Mouse (Mus musculus): ENCODE measurements around the gene Grik4.

Grik4 gene

DNA sequence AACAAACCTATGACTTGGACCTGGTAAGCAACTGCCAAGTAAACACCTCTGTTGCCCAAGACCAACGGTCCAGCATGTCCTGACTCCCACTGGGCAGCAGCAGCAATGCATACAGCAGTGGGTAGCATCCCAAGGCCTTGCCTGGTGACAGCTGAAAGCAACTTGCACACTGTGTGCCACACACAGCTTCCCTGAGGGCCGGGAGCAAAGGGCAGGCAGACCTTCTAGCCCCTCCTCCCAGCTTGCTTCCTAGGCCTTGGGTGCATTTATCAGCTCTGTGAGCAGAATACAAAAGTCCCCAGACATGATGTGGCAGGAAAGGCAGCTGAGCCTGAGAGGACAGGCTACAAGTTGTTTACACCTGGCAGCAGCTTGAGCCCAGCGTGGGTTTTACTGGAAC, 37.3 kb downstream of the Grik4 start:
- DNase-seq (ENCODE audit: extremely low read depth, insufficient read length, low spot score): no peak

DNA sequence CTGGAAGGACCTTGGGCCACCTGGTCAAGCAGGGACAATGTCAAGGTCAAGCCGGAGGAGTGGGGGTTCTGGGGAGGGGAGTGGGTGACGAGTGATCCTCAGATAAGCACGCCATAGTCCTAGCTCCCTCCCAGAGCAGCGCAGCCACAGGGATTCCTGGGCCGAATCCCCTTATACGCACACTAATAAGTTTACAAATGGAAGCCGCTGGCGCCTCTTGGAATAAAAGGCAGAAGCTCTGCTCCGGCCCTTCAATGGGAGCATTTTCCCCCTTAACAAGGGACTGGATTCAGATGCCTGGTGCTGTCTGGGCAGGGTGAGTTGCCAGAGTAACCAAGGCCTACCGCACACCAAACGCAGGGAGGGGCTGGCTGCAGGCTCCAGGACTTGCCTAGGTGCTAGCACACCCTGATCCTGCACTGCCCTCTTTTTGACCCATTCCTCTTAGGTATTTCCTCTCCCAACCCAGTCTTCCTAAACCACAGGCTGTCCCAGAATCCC, 46.2 kb downstream of the Grik4 start:
- DNase-seq (ENCODE audit: extremely low read depth, insufficient read length, low spot score): no peak

GRCm38 (mm10) chr9:42897361-42898051, 46.8 kb downstream of the Grik4 start:
- DNase-seq (ENCODE audit: extremely low read depth, insufficient read length, low spot score): no peak

DNA sequence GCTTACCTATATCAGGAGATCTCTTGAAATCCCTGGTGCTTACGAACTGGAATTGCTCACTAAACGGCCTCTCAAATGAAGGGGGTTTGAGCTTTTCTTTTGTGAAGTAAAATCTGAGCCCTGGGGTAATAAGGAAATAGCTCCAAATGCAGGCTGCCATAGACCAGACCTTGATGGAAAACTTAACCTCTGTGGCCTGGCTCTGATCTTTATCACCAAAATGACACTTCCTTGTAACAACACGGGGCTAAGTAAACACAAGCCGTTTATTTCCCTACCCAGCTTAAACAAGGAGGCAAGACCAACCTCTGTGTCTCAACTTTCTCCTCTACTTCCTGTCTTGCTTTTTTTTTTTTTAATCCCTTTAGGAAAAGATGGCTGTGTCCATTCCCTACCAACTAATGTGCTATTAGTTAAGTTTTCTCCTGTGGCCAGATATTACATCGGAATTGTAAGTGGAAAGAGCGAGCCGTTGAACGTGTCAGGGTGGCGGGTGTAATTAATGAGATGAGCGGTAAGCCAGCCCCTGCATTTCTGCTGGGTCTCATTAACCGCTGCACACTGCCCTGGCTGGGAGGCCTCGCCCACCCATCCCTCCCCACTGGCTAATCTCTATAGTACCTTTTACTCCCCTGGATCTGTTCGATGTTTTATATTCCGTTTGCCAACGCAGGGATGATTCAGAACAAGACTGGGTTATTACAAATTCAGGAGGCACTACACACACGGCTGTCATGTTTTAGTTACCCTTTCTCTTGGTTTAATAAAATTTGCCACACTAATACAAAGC, 47.7 kb downstream of the Grik4 start:
- no peak for DNase-seq (ENCODE audit: extremely low read depth, insufficient read length, low spot score)

DNA sequence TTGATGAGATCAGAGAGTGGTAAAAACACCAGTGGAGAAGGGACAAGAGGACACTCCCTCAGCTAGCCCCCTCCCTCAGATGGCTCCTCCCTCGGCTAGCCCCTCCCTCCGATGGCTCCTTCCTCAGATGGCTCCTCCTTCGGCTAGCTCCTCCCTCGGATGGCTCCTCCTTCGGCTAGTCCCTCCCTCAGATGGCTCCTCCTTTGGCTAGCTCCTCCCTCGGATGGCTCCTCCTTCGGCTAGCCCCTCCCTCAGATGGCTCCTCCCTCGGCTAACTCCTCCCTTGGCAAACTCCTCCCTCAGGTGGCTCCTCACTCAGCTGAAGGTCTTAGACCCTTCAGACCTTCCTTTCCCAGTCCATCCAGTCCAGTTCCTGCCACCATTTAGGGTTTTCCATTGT, 51.5 kb downstream of the Grik4 start:
- DNase-seq (ENCODE audit: extremely low read depth, insufficient read length, low spot score): no peak

GRCm38 (mm10) chr9:42887930-42888329, 56.4 kb downstream of the Grik4 start:
- DNase-seq (ENCODE audit: extremely low read depth, insufficient read length, low spot score): no peak

DNA sequence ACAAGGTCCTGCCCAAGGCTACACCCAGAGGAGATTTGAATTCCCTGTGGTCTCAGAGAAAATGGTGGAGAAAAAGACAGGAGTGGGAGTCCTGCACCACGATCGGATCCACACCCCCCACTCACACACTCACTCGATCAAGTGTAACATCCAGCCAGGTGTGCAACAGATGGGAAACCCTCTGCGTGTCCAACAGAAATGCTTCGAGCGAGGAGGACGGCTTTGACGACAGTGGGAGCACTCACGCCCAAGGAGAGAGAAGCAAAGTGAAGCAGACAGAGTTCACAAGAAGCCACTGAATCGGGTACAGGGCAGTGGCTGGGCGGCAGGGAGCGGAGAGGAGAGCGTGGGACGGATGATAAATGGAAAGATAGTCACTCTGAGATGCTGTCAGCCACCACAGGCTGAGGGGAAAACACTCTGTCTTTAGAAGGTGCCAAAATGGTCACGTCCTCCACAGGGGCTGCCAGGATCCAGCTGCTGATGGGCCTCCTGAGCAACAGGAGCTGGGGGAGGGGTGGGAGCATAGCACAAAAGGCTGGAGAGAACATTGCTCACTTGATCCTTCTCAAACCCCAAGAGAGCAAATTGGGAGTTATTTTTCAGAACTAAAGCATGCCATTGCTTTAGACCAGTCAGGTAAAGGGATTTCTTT, 58.1 kb downstream of the Grik4 start:
- DNase-seq (ENCODE audit: extremely low read depth, insufficient read length, low spot score): no peak

- no peak for DNase-seq (ENCODE audit: extremely low read depth, insufficient read length, low spot score)
These were observed 58.7 kb downstream of the Grik4 start for GRCm38 (mm10) chr9:42885566-42885965.

- DNase-seq (ENCODE audit: extremely low read depth, insufficient read length, low spot score): no peak
These were observed 59.2 kb downstream of the Grik4 start for GRCm38 (mm10) chr9:42885123-42885522.

- no peak for DNase-seq (ENCODE audit: extremely low read depth, insufficient read length, low spot score)
These were observed 61.1 kb downstream of the Grik4 start for GRCm38 (mm10) chr9:42883006-42883759.

DNA sequence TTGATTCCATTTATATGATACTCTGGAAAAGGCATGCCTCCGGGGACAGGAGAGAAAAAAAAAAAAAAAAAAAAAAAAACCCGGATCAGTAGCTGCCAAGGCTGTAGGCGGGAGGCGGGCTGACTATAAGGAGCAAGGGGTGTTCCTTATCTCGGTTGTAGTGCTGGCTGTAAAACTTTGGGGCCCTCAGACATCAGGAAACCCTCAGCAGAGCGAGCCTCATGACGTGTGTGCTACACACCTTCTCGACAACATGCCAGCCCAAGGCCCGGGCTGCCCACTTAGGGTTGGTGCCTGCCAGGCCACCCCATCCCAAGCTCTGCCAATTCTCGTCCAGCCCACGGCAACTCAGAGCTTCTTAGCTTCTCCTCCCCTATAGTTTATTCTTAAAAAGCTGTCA, 62.0 kb downstream of the Grik4 start:
- DNase-seq (ENCODE audit: extremely low read depth, insufficient read length, low spot score): no peak

GRCm38 (mm10) chr9:42881040-42881439, 63.3 kb downstream of the Grik4 start:
- DNase-seq (ENCODE audit: extremely low read depth, insufficient read length, low spot score): peak; percentile 11

DNA sequence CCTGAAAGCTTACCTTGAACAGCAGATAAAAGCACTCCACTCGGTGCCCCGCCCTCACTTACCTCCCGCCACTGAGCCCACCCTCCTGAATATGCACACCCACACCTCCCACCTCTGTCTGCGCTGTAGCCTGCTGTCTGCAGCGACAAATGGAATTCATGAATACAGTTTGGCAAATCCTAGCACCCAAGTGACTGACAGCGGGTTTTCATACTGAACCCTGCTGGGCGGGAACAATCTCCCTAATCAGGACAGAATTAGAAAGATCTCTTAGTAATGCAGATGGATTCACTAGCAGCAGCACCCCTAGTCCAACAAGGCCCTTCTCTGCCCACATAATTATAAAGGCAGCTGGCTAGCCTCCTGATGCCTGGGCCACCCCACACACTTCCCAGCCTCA, 65.9 kb downstream of the Grik4 start:
- DNase-seq (ENCODE audit: extremely low read depth, insufficient read length, low spot score): no peak

DNA sequence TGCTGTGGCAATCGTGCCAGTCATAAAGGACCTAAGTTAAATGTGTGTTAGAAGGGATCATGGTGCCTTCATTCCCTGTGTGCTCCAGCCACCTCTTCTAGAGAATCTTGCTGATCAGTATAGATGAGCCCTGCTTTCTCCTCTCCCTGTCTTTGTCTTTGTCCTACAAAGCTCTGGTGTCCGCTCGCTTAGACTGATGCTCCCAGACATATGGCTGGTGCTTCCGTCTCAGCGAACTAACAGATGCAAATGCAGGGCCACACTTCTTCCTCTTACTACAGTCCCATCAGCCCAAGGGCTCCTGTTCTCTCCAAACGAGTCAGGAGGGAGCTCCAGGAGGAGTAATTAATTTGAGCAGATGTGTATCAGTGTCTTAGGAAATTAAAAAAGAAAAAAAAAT, 71.4 kb downstream of the Grik4 start:
- no peak for DNase-seq (ENCODE audit: extremely low read depth, insufficient read length, low spot score)

- DNase-seq (ENCODE audit: extremely low read depth, insufficient read length, low spot score): peak; percentile 23
These were observed 72.6 kb downstream of the Grik4 start for GRCm38 (mm10) chr9:42871681-42872080.

DNA sequence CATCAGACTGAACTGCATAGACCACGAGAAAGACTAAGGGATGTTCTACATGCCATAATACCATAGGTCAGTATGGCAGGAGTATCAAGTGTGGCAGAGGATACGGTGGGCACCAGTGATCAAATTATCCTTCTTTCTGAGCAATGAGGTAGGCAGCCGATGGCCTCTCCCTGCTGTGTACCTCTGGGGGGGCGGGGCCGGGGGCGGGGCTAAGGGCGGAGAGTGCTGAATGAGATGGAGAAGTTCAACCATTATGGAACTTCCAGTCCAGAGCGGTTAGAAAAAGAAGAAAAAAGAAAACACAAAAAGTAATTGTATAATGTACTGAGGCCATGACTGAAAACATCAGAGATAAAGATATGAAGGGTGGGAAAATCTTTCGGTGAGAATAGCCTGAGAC, 74.0 kb downstream of the Grik4 start:
- DNase-seq (ENCODE audit: extremely low read depth, insufficient read length, low spot score): no peak

GRCm38 (mm10) chr9:42868508-42868907, 75.8 kb downstream of the Grik4 start:
- DNase-seq (ENCODE audit: extremely low read depth, insufficient read length, low spot score): no peak

DNA sequence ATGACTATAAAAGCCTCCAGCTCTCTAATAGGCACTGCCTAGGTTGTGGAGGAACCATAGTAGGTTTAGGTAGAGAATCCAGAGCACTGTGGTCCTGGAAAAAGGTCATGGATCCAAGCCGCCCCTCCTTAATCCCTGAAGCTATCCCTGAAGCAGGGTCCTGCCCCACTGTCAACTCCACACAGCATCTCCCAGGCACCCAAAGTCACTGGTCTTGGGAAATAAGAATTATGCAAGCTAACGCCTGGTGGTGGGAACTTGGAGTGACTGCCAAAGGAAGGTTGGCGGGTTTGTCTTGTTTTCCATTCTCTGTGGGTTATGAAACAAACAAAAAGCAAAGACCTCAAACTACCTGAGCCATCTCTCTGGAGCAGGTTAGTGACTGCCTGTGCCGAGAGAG, 77.6 kb downstream of the Grik4 start:
- DNase-seq (ENCODE audit: extremely low read depth, insufficient read length, low spot score): no peak

DNA sequence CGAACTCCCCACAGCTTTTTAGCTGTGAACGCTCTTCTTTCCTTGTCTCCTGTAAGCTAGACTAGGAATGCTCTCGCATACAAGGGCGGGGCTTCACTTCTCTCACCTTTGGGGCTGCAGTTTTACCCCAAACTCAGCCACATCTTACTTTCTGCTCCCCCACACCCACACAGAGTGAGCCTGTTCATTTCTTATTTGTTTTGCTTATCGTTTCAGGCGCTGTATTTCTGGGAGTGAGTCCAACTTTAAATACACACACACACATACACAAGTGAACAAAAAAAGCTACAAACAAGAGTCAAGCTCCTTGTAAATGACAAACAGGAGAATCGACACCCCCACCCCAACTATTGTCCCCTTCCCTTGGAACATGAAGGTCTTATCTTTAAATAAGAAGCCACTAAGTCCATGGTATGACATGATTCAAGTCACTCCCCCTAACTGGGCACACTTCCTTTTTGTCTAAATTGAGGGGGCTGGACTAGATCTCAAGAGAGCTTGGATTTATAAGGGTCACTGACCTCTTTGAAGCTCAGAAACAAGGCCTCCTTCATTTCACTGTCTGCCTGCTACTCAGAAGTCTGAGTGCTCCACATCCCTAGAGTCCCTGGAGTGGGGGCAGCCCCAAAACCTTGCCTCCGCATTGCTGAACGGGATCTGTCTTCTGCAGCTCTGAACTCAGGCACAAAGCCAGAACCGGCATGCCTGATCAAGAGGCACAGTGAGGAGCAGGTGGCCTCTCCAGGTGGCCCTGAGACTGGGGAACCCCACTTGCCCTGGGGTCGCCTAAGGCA, 79.1 kb downstream of the Grik4 start:
- no peak for DNase-seq (ENCODE audit: extremely low read depth, insufficient read length, low spot score)

DNA sequence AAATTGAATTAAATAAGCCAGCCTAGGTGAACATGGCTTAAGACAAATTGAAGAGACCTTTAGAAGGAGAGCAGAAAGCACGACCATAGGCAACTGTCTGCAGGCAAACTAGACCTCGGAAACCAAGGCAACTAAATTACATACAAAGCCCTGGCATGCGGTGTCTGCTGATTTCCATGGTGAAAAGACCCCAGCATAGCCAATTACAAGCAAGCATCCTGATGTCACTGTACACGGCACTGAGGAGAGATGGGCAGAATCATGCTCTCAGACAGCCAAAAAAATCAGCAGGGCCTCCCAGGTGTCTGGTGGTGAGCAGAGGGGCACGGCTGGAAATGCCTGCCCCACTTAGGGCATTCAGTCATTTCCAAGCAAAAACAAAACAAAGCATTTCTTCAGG, 80.9 kb downstream of the Grik4 start:
- no peak for DNase-seq (ENCODE audit: extremely low read depth, insufficient read length, low spot score)

All from 3134 (cell line).